Mouse (Mus musculus) liver, adult 2 months (tissue): Measurements from ENCODE around the gene Wscd2.

Experiments used
- CTCF ChIP-seq: fragments of 200-500 bp; IDR thresholded peaks from 2 replicates; pipeline ENCODE4 v1.5.1; 2011; ENCODE audit warnings: low read depth, low read length, control low read depth
- POLR2A ChIP-seq: fragments of 200-500 bp; IDR thresholded peaks from 2 replicates; pipeline ENCODE4 v1.6.1; 2011; ENCODE audit warnings: low read length, control low read depth; ENCODE audit not compliant: insufficient read depth; ENCODE audit errors: extremely low read depth

GRCm38 (mm10) chr5:113609891-113610290, 119.8 kb downstream of the Wscd2 start:
- TF ChIP-seq POLR2A, result no peak
- TF ChIP-seq CTCF, result no peak
